Mouse (Mus musculus): ENCODE data around the gene Ablim1. TPM values are rescaled to one million over a fixed set of nuclear protein-coding genes. Genes with fewer than 3 reads are reported as not detected.

Ablim1 gene
- polyA plus RNA-seq, 1 experiment from 2014 or later: 62.0 TPM

DNA sequence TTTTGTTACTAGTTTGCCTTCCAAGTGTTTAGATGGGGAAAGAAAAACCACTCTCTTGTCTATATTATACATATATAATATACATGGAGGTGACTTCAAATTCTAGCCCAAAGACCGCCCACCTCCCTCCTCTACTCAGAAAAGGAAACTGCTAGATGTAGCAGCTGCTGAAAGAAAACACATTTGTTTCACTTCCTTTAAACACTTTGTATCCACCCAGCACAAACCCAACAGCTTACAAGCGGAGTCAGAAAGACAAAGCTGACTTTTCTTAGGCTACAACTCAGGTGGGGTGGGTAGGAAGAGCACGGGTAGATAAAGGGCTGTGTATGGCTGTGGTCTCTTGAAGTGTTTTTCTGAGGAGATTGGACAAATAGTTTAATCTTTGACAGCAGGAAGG is 242.0 kb downstream of the Ablim1 start:
- no peak for DNase-seq (ENCODE audit: low spot score)
- 54% methylated on average over 3 of the region's 3 CpGs for WGBS
- Histone ChIP-seq H3K27ac (replicated peaks) (no peak overlapping the region), H3K4me3 (ENCODE audit: low read depth, low read length) (no peak overlapping the region), H3K9ac (ENCODE audit: low read length) (no peak overlapping the region), H3K4me2 (replicated peaks; ENCODE audit: low read depth) (no peak overlapping the region), H3K9me3 (ENCODE audit: control insufficient read depth, low read length) (no peaks in the 10 kb centered on the region), H3K36me3 (ENCODE audit: control insufficient read depth, insufficient read depth, low read length) (no peaks in the 10 kb centered on the region; the same call in 1 of the 2 replicates), H3K4me1 (replicated peaks; ENCODE audit: control insufficient read depth, insufficient read depth) (peaks cover 2% of the 10 kb centered on the region; the same call in 1 of the 2 replicates), H3K27me3 (ENCODE audit: control insufficient read depth, insufficient read depth, low read length) (no peaks in the 10 kb centered on the region)
- no peak for ATAC-seq (ENCODE audit: low FRiP score, low TSS enrichment)
- TF ChIP-seq EP300 (optimal IDR thresholded peaks at IDR 0.05) (no peak), CTCF (IDR thresholded peaks at IDR 0.05; ENCODE audit: low read depth) (no peak)

DNA sequence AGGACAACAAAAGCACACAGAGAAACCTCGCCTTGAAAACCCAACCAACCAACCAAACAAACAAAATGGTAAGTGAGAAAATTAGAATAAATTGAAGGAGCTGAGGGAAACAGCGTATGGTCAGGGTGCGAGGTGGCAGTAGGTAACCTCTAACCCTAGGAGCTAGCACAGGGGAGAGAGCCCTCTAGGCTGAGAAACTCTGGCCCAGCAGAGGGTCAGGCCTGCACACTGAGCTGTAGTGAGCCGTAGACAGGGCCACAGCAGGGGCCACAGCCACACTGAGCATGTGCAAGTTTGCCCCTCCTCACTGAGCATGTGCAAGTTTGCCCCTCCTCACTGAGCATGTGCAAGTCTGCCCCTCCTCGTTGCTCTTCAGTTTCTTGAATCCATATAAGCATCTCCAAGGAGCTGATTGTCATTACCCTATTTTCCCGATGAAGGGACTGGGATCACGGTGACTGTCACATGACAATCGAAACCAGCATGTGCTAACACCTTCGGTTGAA is 247.6 kb downstream of the Ablim1 start:
- 88% methylated on average over 9 of the region's 9 CpGs for WGBS

DNA sequence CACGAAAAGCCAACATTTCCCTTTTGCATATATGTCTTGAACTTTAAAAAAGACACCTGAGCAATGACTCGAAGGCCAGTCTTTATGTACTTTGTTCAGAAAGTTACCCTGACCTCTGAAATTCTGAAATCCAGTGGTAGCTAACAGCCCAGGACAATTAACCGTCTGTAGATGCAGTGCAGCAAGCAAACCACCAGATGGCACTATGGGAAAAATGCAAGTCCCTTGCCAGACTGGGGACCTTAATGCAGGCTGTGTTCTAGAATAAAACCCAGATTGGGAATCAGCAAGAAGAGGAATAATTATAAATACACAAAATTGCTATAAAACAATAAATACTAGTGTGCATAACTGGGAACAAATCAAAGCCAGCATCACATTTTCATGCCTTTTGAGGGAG is 248.4 kb downstream of the Ablim1 start:
- 35% methylated on average over 3 of the region's 3 CpGs for WGBS

More for the DNA sequence above, 247.6 kb downstream of the Ablim1 start:
- Histone ChIP-seq H3K4me3 (ENCODE audit: low read depth, low read length) (no peak overlapping the region), H3K9me3 (ENCODE audit: control insufficient read depth, low read length) (no peaks in the 10 kb centered on the region), H3K36me3 (ENCODE audit: control insufficient read depth, insufficient read depth, low read length) (peaks cover 2% of the 10 kb centered on the region), H3K4me2 (replicated peaks; ENCODE audit: low read depth) (no peak overlapping the region), H3K27me3 (ENCODE audit: control insufficient read depth, insufficient read depth, low read length) (no peaks in the 10 kb centered on the region), H3K27ac (replicated peaks) (no peak overlapping the region), H3K9ac (ENCODE audit: low read length) (no peak overlapping the region), H3K4me1 (replicated peaks; ENCODE audit: control insufficient read depth, insufficient read depth) (no peaks in the 10 kb centered on the region)
- no peak for DNase-seq (ENCODE audit: low spot score)
- ATAC-seq (ENCODE audit: low FRiP score, low TSS enrichment): peak; percentile 41; the same call in 1 of the 2 replicates
- TF ChIP-seq EP300 (optimal IDR thresholded peaks at IDR 0.05) (no peak), CTCF (IDR thresholded peaks at IDR 0.05; ENCODE audit: low read depth) (no peak)

DNA sequence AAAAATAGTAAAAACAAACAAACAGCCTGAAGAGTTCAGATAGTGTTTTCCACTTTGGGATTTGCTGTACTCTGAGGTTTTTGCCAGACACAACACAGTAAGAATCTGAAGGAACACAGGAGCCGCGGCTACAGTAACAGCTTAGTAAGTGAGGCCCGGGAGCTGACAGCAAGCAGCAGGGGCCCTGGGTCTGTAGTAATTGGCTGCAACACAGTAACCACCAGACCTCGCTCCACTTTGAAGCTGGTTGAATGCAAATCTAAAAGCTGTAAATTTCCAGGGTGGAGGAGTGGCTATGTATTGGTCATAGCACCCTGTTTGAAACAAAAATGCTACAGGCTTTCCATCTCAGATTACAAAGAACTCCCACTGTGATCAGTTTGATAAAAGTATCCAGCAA is 252.0 kb downstream of the Ablim1 start:
- 84% methylated on average over 4 of the region's 4 CpGs for whole genome bisulfite sequencing
- no peaks in the 10 kb centered on the region for H3K4me1 ChIP-seq (replicated peaks; ENCODE audit: control insufficient read depth, insufficient read depth)
- H3K36me3 ChIP-seq (ENCODE audit: control insufficient read depth, insufficient read depth, low read length): peaks cover 8% of the 10 kb centered on the region

More for the DNA sequence above, 248.4 kb downstream of the Ablim1 start:
- ATAC-seq (ENCODE audit: low FRiP score, low TSS enrichment) (peak; percentile 58; the same call in 1 of the 2 replicates), DNase-seq (ENCODE audit: low spot score) (peak; percentile 66)
- Histone ChIP-seq H3K4me3 (ENCODE audit: low read depth, low read length) (no peak overlapping the region), H3K36me3 (ENCODE audit: control insufficient read depth, insufficient read depth, low read length) (peaks cover 2% of the 10 kb centered on the region), H3K9ac (ENCODE audit: low read length) (no peak overlapping the region), H3K9me3 (ENCODE audit: control insufficient read depth, low read length) (no peaks in the 10 kb centered on the region), H3K27ac (replicated peaks) (no peak overlapping the region), H3K4me2 (replicated peaks; ENCODE audit: low read depth) (no peak overlapping the region), H3K27me3 (ENCODE audit: control insufficient read depth, insufficient read depth, low read length) (no peaks in the 10 kb centered on the region), H3K4me1 (replicated peaks; ENCODE audit: control insufficient read depth, insufficient read depth) (no peaks in the 10 kb centered on the region)
- TF ChIP-seq EP300 (optimal IDR thresholded peaks at IDR 0.05): no peak
- TF ChIP-seq CTCF (IDR thresholded peaks at IDR 0.05; ENCODE audit: low read depth): peak; percentile 95

DNA sequence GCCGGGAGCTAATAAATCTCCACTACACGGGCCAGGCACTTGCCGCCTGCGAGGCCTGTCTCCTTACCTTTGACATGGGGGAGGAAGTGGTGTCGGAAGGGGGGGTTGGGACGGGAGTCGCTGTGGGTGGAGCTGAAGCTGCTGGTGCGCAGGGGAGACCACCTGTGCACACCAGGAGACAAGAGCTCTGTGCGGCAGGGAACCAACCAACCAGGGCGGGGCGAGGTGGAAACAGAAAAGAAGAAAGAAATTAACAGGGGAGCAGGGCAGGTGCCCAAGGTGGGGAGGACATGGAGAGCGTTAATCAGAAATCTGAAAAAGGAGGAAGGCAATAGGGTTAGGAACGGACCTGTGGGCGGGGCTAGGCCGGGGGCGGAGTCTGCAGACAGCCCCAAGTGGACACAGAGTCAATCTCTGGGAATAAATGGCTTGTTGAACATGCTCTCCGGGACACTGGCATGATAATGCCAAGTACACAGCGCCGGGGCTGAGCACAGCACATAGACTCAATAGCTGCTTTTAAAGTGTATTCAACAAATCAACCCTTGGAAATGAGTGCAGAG is 255.6 kb downstream of the Ablim1 start:
- no peak overlapping the region for H3K4me3 ChIP-seq (ENCODE audit: low read depth, low read length)
- H3K4me2 ChIP-seq (replicated peaks; ENCODE audit: low read depth): no peak overlapping the region
- H3K9ac ChIP-seq (ENCODE audit: low read length): no peak overlapping the region
- H3K27ac ChIP-seq (replicated peaks): no peak overlapping the region
- ATAC-seq (ENCODE audit: low FRiP score, low TSS enrichment) (peak; percentile 39; the same call in 1 of the 2 replicates), DNase-seq (ENCODE audit: low spot score) (peak; percentile 34)
- H3K4me1 ChIP-seq (replicated peaks; ENCODE audit: control insufficient read depth, insufficient read depth): no peaks in the 10 kb centered on the region
- peaks cover 8% of the 10 kb centered on the region for H3K36me3 ChIP-seq (ENCODE audit: control insufficient read depth, insufficient read depth, low read length)
- no peaks in the 10 kb centered on the region for H3K27me3 ChIP-seq (ENCODE audit: control insufficient read depth, insufficient read depth, low read length)
- WGBS: 47% methylated on average over 19 of the region's 19 CpGs
- no peaks in the 10 kb centered on the region; the same call in 1 of the 2 replicates for H3K9me3 ChIP-seq (ENCODE audit: control insufficient read depth, low read length)
- TF ChIP-seq CTCF (IDR thresholded peaks at IDR 0.05; ENCODE audit: low read depth): no peak
- TF ChIP-seq EP300 (optimal IDR thresholded peaks at IDR 0.05): no peak

More for the DNA sequence above, 252.0 kb downstream of the Ablim1 start:
- H3K9me3 ChIP-seq (ENCODE audit: control insufficient read depth, low read length): no peaks in the 10 kb centered on the region; the same call in 1 of the 2 replicates
- no peak for DNase-seq (ENCODE audit: low spot score)
- no peak overlapping the region for H3K9ac ChIP-seq (ENCODE audit: low read length)
- H3K27me3 ChIP-seq (ENCODE audit: control insufficient read depth, insufficient read depth, low read length): no peaks in the 10 kb centered on the region
- H3K4me2 ChIP-seq (replicated peaks; ENCODE audit: low read depth): no peak overlapping the region
- H3K27ac ChIP-seq (replicated peaks): no peak overlapping the region
- no peak overlapping the region for H3K4me3 ChIP-seq (ENCODE audit: low read depth, low read length)
- ATAC-seq (ENCODE audit: low FRiP score, low TSS enrichment): no peak
- no peak for TF ChIP-seq EP300 (optimal IDR thresholded peaks at IDR 0.05)
- TF ChIP-seq CTCF (IDR thresholded peaks at IDR 0.05; ENCODE audit: low read depth): no peak

DNA sequence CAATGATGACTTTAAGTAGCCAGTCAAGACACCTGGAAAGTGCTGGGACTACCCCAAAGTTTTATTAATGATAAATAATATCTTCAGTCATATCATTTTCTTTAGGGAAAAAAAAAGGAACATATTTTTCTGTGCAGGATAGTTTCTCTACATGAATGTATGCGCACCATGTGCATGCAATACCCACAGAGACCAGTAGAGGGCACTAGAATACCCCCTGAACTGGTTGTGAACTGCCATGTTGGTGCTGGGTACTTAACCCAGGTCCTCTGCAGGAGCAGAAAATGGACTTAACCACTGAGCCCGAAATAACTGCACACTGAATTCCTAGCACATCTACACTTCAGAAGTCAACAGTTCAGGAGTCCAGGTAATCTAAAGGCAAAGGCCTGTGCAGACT is 257.2 kb downstream of the Ablim1 start:
- Histone ChIP-seq H3K27ac (replicated peaks) (no peak overlapping the region), H3K4me2 (replicated peaks; ENCODE audit: low read depth) (no peak overlapping the region), H3K4me1 (replicated peaks; ENCODE audit: control insufficient read depth, insufficient read depth) (no peaks in the 10 kb centered on the region), H3K4me3 (ENCODE audit: low read depth, low read length) (no peak overlapping the region), H3K9me3 (ENCODE audit: control insufficient read depth, low read length) (no peaks in the 10 kb centered on the region; the same call in 1 of the 2 replicates), H3K27me3 (ENCODE audit: control insufficient read depth, insufficient read depth, low read length) (no peaks in the 10 kb centered on the region), H3K36me3 (ENCODE audit: control insufficient read depth, insufficient read depth, low read length) (peaks cover 12% of the 10 kb centered on the region), H3K9ac (ENCODE audit: low read length) (no peak overlapping the region)
- TF ChIP-seq EP300 (optimal IDR thresholded peaks at IDR 0.05) (no peak), CTCF (IDR thresholded peaks at IDR 0.05; ENCODE audit: low read depth) (peak; percentile 52)
- WGBS: 95% methylated on average over 2 of the region's 2 CpGs
- DNase-seq (ENCODE audit: low spot score) (no peak), ATAC-seq (ENCODE audit: low FRiP score, low TSS enrichment) (no peak)

All from stomach, postnatal 0 days (tissue).